Mouse (Mus musculus): ENCODE measurements around the gene Rgs14. TPM values are rescaled to one million over a fixed set of nuclear protein-coding genes. Genes with fewer than 3 reads are reported as not detected.

The Rgs14 gene
- polyA plus RNA-seq (2015; fragmentation: Illumina TruSeq; extraction: RNeasy Lipid Tissue Mini Kit (QIAGEN cat#74804); ENCODE audit: low read depth, low replicate concordance): 52.5 TPM

GRCm38 (mm10) chr13:55369531-55370114 is at the start of gene Rgs14:
Gene Rgs14, plus strand, starts transcription at chr13:55369732.

GRCm38 (mm10) chr13:55319931-55320533 is 49.5 kb upstream of the Rgs14 start, which contains the start of gene Prelid1:
Gene Prelid1, plus strand, starts transcription at chr13:55320500.

GRCm38 (mm10) chr13:55321434-55322129 is 48.0 kb upstream of the Rgs14 start, which contains the start of gene Rab24:
Gene Rab24, minus strand, starts transcription at chr13:55321946.

GRCm38 (mm10) chr13:55329683-55330566 is 39.6 kb upstream of the Rgs14 start, which contains the start of gene Mxd3:
Gene Mxd3, minus strand, starts transcription at chr13:55329823.

GRCm38 (mm10) chr13:55362453-55363060 is 7.0 kb upstream of the Rgs14 start, which contains the start of gene Lman2:
Gene Lman2, minus strand, starts transcription at chr13:55362783.

GRCm38 (mm10) chr13:55398088-55398487 is 28.6 kb downstream of the Rgs14 start, which contains the start of gene Slc34a1:
Gene Slc34a1, plus strand, starts transcription at chr13:55398187.

GRCm38 (mm10) chr13:55414743-55415380 is 45.3 kb downstream of the Rgs14 start, which contains the start of gene Pfn3:
Gene Pfn3, minus strand, starts transcription at chr13:55415232.

GRCm38 (mm10) chr13:55426613-55427012 is 57.1 kb downstream of the Rgs14 start, which contains the start of gene F12:
Gene F12, minus strand, starts transcription at chr13:55426793.

Other genes starting within 250 kb of the Rgs14 start
- not detected for gene Gm17617, start 236.2 kb upstream of the Rgs14 start, polyA plus RNA-seq (2015; fragmentation: Illumina TruSeq; extraction: RNeasy Lipid Tissue Mini Kit (QIAGEN cat#74804); ENCODE audit: low read depth, low replicate concordance)
- 0.13 TPM for gene Fgfr4, start 217.1 kb upstream of the Rgs14 start, polyA plus RNA-seq (2015; fragmentation: Illumina TruSeq; extraction: RNeasy Lipid Tissue Mini Kit (QIAGEN cat#74804); ENCODE audit: low read depth, low replicate concordance)
- 31.5 TPM for gene Nsd1, start 159.9 kb upstream of the Rgs14 start, polyA plus RNA-seq (2015; fragmentation: Illumina TruSeq; extraction: RNeasy Lipid Tissue Mini Kit (QIAGEN cat#74804); ENCODE audit: low read depth, low replicate concordance)
- 144 TPM for gene Prelid1, start 49.2 kb upstream of the Rgs14 start, polyA plus RNA-seq (2015; fragmentation: Illumina TruSeq; extraction: RNeasy Lipid Tissue Mini Kit (QIAGEN cat#74804); ENCODE audit: low read depth, low replicate concordance)
- gene Rab24, start 47.8 kb upstream of the Rgs14 start, polyA plus RNA-seq (2015; fragmentation: Illumina TruSeq; extraction: RNeasy Lipid Tissue Mini Kit (QIAGEN cat#74804); ENCODE audit: low read depth, low replicate concordance): 98.9 TPM
- gene Mxd3, start 39.9 kb upstream of the Rgs14 start, polyA plus RNA-seq (2015; fragmentation: Illumina TruSeq; extraction: RNeasy Lipid Tissue Mini Kit (QIAGEN cat#74804); ENCODE audit: low read depth, low replicate concordance): 1.7 TPM
- gene Lman2, start 6.9 kb upstream of the Rgs14 start, polyA plus RNA-seq (2015; fragmentation: Illumina TruSeq; extraction: RNeasy Lipid Tissue Mini Kit (QIAGEN cat#74804); ENCODE audit: low read depth, low replicate concordance): 46.0 TPM
- not detected for gene Slc34a1, start 28.5 kb downstream of the Rgs14 start, polyA plus RNA-seq (2015; fragmentation: Illumina TruSeq; extraction: RNeasy Lipid Tissue Mini Kit (QIAGEN cat#74804); ENCODE audit: low read depth, low replicate concordance)
- not detected for gene Pfn3, start 45.5 kb downstream of the Rgs14 start, polyA plus RNA-seq (2015; fragmentation: Illumina TruSeq; extraction: RNeasy Lipid Tissue Mini Kit (QIAGEN cat#74804); ENCODE audit: low read depth, low replicate concordance)
- gene F12, start 57.1 kb downstream of the Rgs14 start, polyA plus RNA-seq (2015; fragmentation: Illumina TruSeq; extraction: RNeasy Lipid Tissue Mini Kit (QIAGEN cat#74804); ENCODE audit: low read depth, low replicate concordance): 0.95 TPM
- 56.1 TPM for gene Grk6, start 75.3 kb downstream of the Rgs14 start, polyA plus RNA-seq (2015; fragmentation: Illumina TruSeq; extraction: RNeasy Lipid Tissue Mini Kit (QIAGEN cat#74804); ENCODE audit: low read depth, low replicate concordance)
- 30.0 TPM for gene Prr7, start 94.5 kb downstream of the Rgs14 start, polyA plus RNA-seq (2015; fragmentation: Illumina TruSeq; extraction: RNeasy Lipid Tissue Mini Kit (QIAGEN cat#74804); ENCODE audit: low read depth, low replicate concordance)
- 189 TPM for gene Dbn1, start 118.4 kb downstream of the Rgs14 start, polyA plus RNA-seq (2015; fragmentation: Illumina TruSeq; extraction: RNeasy Lipid Tissue Mini Kit (QIAGEN cat#74804); ENCODE audit: low read depth, low replicate concordance)
- gene Pdlim7, start 143.9 kb downstream of the Rgs14 start, polyA plus RNA-seq (2015; fragmentation: Illumina TruSeq; extraction: RNeasy Lipid Tissue Mini Kit (QIAGEN cat#74804); ENCODE audit: low read depth, low replicate concordance): 92.5 TPM
- gene Dok3, start 159.6 kb downstream of the Rgs14 start, polyA plus RNA-seq (2015; fragmentation: Illumina TruSeq; extraction: RNeasy Lipid Tissue Mini Kit (QIAGEN cat#74804); ENCODE audit: low read depth, low replicate concordance): 8.0 TPM
- 43.8 TPM for gene Ddx41, start 166.9 kb downstream of the Rgs14 start, polyA plus RNA-seq (2015; fragmentation: Illumina TruSeq; extraction: RNeasy Lipid Tissue Mini Kit (QIAGEN cat#74804); ENCODE audit: low read depth, low replicate concordance)
- gene Fam193b, start 201.4 kb downstream of the Rgs14 start, polyA plus RNA-seq (2015; fragmentation: Illumina TruSeq; extraction: RNeasy Lipid Tissue Mini Kit (QIAGEN cat#74804); ENCODE audit: low read depth, low replicate concordance): 79.9 TPM
- gene Tmed9, start 204.0 kb downstream of the Rgs14 start, polyA plus RNA-seq (2015; fragmentation: Illumina TruSeq; extraction: RNeasy Lipid Tissue Mini Kit (QIAGEN cat#74804); ENCODE audit: low read depth, low replicate concordance): 143 TPM
- gene B4galt7, start 230.2 kb downstream of the Rgs14 start, polyA plus RNA-seq (2015; fragmentation: Illumina TruSeq; extraction: RNeasy Lipid Tissue Mini Kit (QIAGEN cat#74804); ENCODE audit: low read depth, low replicate concordance): 31.1 TPM